Mouse (Mus musculus): ENCODE data around the gene Dst.
A peak's percentile ranks its signal among the peaks of the same experiment; 100 is the strongest.

The Dst gene

GRCm38 (mm10) chr1:33908191-33908962, at the start of gene Dst:
Gene Dst (plus strand): TSS chr1:33908225.
- DNase-seq = peak in 1 of 2 experiments; percentile 5

GRCm38 (mm10) chr1:33869031-33869430, 39.0 kb upstream of the Dst start:
- no peak for DNase-seq

GRCm38 (mm10) chr1:33869437-33869836, 38.6 kb upstream of the Dst start:
- DNase-seq = no peak

- DNase-seq = no peak
Measured at GRCm38 (mm10) chr1:33873561-33873960, 34.5 kb upstream of the Dst start.

GRCm38 (mm10) chr1:33875691-33876090, 32.3 kb upstream of the Dst start:
- DNase-seq = peak; percentile 46 to 47

GRCm38 (mm10) chr1:33876416-33876815, 31.6 kb upstream of the Dst start:
- DNase-seq = no peak

- no peak for DNase-seq
Measured at GRCm38 (mm10) chr1:33878170-33878569, 29.9 kb upstream of the Dst start.

GRCm38 (mm10) chr1:33883102-33883839, 24.8 kb upstream of the Dst start:
- DNase-seq = peak; percentile 69 to 74

GRCm38 (mm10) chr1:33892784-33893183, 15.2 kb upstream of the Dst start:
- peak; percentile 61 to 65 for DNase-seq

- no peak for DNase-seq
Measured at GRCm38 (mm10) chr1:33896116-33896515, 11.9 kb upstream of the Dst start.

- DNase-seq = no peak
Measured at GRCm38 (mm10) chr1:33896666-33897065, 11.4 kb upstream of the Dst start.

- no peak for DNase-seq
Measured at GRCm38 (mm10) chr1:33897426-33897825, 10.6 kb upstream of the Dst start.

- no peak for DNase-seq
Measured at GRCm38 (mm10) chr1:33898373-33898772, 9.7 kb upstream of the Dst start.

GRCm38 (mm10) chr1:33900175-33900574, 7.8 kb upstream of the Dst start:
- DNase-seq = no peak

GRCm38 (mm10) chr1:33903587-33903986, 4.4 kb upstream of the Dst start:
- DNase-seq = no peak

- no peak for DNase-seq
Measured at GRCm38 (mm10) chr1:33906216-33906615, 1.8 kb upstream of the Dst start.

- DNase-seq = no peak
Measured at GRCm38 (mm10) chr1:33906927-33907326, 1.1 kb upstream of the Dst start.

GRCm38 (mm10) chr1:33907421-33908190, 419 bp upstream of the Dst start, which contains the start of gene Bend6:
Gene Bend6 (minus strand): TSS chr1:33907816.
- peak; percentile 32 to 42 for DNase-seq

- no peak for DNase-seq
Measured at GRCm38 (mm10) chr1:33911589-33911988, 3.6 kb downstream of the Dst start.

- no peak for DNase-seq
Measured at GRCm38 (mm10) chr1:33916554-33916953, 8.5 kb downstream of the Dst start.

- no peak for DNase-seq
Measured at GRCm38 (mm10) chr1:33922975-33923374, 14.9 kb downstream of the Dst start.

- no peak for DNase-seq
Measured at GRCm38 (mm10) chr1:33925283-33925682, 17.3 kb downstream of the Dst start.

- DNase-seq = no peak
Measured at GRCm38 (mm10) chr1:33927466-33927865, 19.4 kb downstream of the Dst start.

Data from B cell, adult 2 months (primary cell).